Mouse (Mus musculus) intestine, embryonic 15.5 days (tissue): ENCODE data around the gene Naga. TPM values are rescaled to one million over a fixed set of nuclear protein-coding genes. Genes with fewer than 3 reads are reported as not detected.
A peak's percentile ranks its signal among the peaks of the same experiment; 100 is the strongest.

Source experiments
- ATAC-seq: fragments of 200-750 bp; cut with Nextera tagmentation; 2 replicates; pipeline ENCODE4 v1.8.0; 2017; ENCODE audit warnings: moderate TSS enrichment, moderate library complexity
- H3K27ac ChIP-seq: fragments of 300-500 bp; sonication (generic); 2 replicates; pipeline ENCODE4 v1.5.1; 2015; ENCODE audit warnings: mild to moderate bottlenecking, inconsistent platforms
- H3K27me3 ChIP-seq: fragments of 300-500 bp; sonication (generic); replicated peaks from 2 replicates; pipeline ENCODE4 v1.6.1; 2015; ENCODE audit warnings: inconsistent platforms
- H3K36me3 ChIP-seq: fragments of 300-500 bp; sonication (generic); 2 replicates; pipeline ENCODE4 v1.6.1; 2015; ENCODE audit warnings: inconsistent platforms
- H3K4me1 ChIP-seq: fragments of 300-500 bp; sonication (generic); replicated peaks from 2 replicates; pipeline ENCODE4 v1.6.1; 2015; ENCODE audit warnings: inconsistent platforms
- H3K4me2 ChIP-seq: fragments of 300-500 bp; sonication (generic); replicated peaks from 2 replicates; pipeline ENCODE4 v1.6.1; 2015; ENCODE audit warnings: mild to moderate bottlenecking, inconsistent platforms
- H3K4me3 ChIP-seq: fragments of 300-500 bp; sonication (generic); replicated peaks from 2 replicates; pipeline ENCODE4 v1.5.1; 2015; ENCODE audit warnings: inconsistent platforms
- H3K9ac ChIP-seq: fragments of 300-500 bp; sonication (generic); 2 replicates; pipeline ENCODE4 v1.6.1; 2015; ENCODE audit warnings: inconsistent platforms
- H3K9me3 ChIP-seq: fragments of 300-500 bp; sonication (generic); 2 replicates; pipeline ENCODE4 v1.6.1; 2016; ENCODE audit warnings: inconsistent platforms
- WGBS: fragments of 180-500 bp; shearing (Covaris S2); methylation state at CpG from one replicate; pipeline ENCODE4 v1.1.7; 2015; 5-methylcytosine and 5-hydroxymethylcytosine counted together
- polyA plus RNA-seq: library from polyadenylated mRNA; unstranded; fragments of >200 nt; fragmentation: Nextera tagmentation; extraction: Ambion mirVana; gene quantifications from 2 replicates; pipeline ENCODE4 v1.2.1, GENCODE M21; 2015

Naga gene
- polyA plus RNA-seq = 144 and 176 TPM in 2 replicates

DNA sequence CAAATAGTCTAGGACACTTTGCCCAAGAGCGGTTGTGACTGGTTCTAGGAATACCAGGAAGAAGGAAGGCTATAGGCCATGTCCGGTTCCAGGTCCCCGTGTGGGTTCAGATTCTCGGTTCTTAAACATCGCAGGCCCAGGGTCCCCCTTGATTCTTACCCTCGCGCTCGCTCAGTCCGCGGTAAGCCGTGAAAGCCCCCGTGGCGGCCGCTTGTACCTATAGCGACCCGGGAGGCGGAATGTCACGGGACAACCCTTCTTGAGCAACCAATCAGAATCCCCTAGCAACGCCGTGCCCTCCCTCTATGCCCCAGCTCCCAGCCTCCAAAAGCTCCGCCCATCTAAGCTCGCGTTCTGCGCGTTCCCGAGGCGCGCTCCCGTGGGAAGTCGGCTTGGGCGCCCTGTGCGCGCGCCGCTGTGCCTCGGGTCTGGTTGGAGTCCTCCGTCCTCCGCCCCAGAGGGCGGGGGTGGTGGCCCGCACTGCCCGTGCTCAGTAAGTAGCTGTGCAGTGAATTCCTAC lies at the start of gene Naga, which contains the start of the genes Pheta2 and Smdt1:
Gene Naga, minus strand, starts transcription at position 333 of the 520 bp plus-strand sequence.
Gene Pheta2, plus strand, starts transcription at position 350 of the 520 bp plus-strand sequence.
Gene Smdt1, plus strand, starts transcription at position 367 of the 520 bp plus-strand sequence.
- no peaks in the 10 kb centered on the region for H3K9me3 ChIP-seq
- H3K4me3 ChIP-seq = peak within 1 kb of the TSS; percentile 58
- peaks cover 18% of the 10 kb centered on the region for H3K36me3 ChIP-seq
- H3K27me3 ChIP-seq = no peaks in the 10 kb centered on the region
- peak within 1 kb of the TSS; percentile 73 for H3K4me2 ChIP-seq
- peak within 1 kb of the TSS; percentile 70 for H3K9ac ChIP-seq
- H3K4me1 ChIP-seq = peaks cover 37% of the 10 kb centered on the region
- peak within 1 kb of the TSS; percentile 75 for H3K27ac ChIP-seq
- ATAC-seq = peak; percentile 90
- WGBS = under 1% methylated on average over 41 of the region's 41 CpGs

DNA sequence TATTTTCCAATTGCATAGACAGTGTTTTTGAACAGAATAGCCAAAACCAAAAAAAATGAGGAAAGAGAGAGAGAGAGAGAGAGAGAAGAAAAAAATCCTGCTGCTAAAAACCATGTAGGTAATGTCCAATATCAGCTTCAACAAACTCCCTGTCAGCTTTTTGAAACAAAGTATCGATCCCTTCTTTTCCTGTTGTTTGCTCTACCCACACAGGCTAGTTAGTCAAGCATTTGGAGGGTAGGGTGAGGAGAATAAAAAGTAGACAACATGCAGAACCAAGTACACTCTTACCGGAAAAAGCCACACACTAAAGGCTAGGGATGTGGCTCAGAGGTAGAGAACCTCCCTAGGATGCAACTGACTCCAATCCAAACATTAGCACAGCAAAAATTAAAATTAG lies 47.0 kb upstream of the Naga start:
- H3K27ac ChIP-seq = no peak overlapping the region
- no peaks in the 10 kb centered on the region for H3K9me3 ChIP-seq
- H3K4me3 ChIP-seq = no peak overlapping the region
- H3K36me3 ChIP-seq = no peaks in the 10 kb centered on the region
- ATAC-seq = no peak
- H3K27me3 ChIP-seq = no peaks in the 10 kb centered on the region
- no peak overlapping the region for H3K4me2 ChIP-seq
- WGBS = 87% methylated on average over 2 of the region's 2 CpGs
- no peaks in the 10 kb centered on the region for H3K4me1 ChIP-seq
- H3K9ac ChIP-seq = no peak overlapping the region

DNA sequence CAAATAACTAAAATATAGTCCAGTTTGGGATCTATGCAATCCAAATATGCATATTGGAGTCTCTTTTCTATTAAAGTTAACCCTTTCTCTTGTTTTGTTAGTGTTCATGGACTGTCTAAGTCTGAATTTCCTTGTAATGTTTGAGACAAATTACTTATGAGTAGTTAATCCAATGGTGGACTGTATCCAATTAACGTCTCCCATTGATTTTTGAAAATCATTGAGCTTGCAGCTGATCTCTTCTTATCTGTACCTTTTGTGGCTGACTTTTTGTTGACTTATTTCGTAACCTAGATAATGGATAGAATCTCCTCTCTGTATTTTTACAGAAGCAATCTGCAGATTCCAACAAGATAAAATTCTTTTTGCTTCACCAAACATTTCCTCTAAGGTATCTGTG lies 43.7 kb upstream of the Naga start:
- no peak overlapping the region for H3K27ac ChIP-seq
- H3K9ac ChIP-seq = no peak overlapping the region
- no peaks in the 10 kb centered on the region for H3K27me3 ChIP-seq
- no peaks in the 10 kb centered on the region for H3K9me3 ChIP-seq
- H3K36me3 ChIP-seq = no peaks in the 10 kb centered on the region
- H3K4me1 ChIP-seq = peaks cover 16% of the 10 kb centered on the region
- no peak overlapping the region for H3K4me2 ChIP-seq
- H3K4me3 ChIP-seq = no peak overlapping the region
- no peak for ATAC-seq
- 86% methylated on average over 2 of the region's 2 CpGs for WGBS

DNA sequence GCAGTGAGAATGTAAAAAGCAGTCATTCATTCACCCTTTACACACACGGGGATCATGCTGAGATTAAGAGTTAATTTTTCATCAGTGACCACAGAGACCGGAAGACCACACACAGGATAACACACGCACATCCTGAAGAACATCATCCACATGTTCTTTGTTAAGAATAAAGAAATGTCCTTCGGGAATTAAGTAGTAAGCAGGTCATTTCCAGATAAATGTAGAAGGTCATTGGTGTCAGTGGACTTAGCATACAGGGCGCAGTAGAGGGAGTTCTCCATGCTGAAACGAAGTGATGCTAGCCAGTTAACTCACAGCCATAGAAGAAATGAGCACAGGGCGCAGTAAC lies 42.0 kb upstream of the Naga start:
- H3K27me3 ChIP-seq = no peaks in the 10 kb centered on the region
- H3K9ac ChIP-seq = peak overlapping the region; percentile 33; the same call in 1 of the 2 replicates
- H3K27ac ChIP-seq = peak overlapping the region; percentile 32; the same call in 1 of the 2 replicates
- no peaks in the 10 kb centered on the region for H3K9me3 ChIP-seq
- H3K4me3 ChIP-seq = peak overlapping the region; percentile 45
- no peak for ATAC-seq
- WGBS = 30% methylated on average over 7 of the region's 7 CpGs
- H3K4me2 ChIP-seq = peak overlapping the region; percentile 86
- H3K4me1 ChIP-seq = peaks cover 18% of the 10 kb centered on the region
- no peaks in the 10 kb centered on the region for H3K36me3 ChIP-seq

DNA sequence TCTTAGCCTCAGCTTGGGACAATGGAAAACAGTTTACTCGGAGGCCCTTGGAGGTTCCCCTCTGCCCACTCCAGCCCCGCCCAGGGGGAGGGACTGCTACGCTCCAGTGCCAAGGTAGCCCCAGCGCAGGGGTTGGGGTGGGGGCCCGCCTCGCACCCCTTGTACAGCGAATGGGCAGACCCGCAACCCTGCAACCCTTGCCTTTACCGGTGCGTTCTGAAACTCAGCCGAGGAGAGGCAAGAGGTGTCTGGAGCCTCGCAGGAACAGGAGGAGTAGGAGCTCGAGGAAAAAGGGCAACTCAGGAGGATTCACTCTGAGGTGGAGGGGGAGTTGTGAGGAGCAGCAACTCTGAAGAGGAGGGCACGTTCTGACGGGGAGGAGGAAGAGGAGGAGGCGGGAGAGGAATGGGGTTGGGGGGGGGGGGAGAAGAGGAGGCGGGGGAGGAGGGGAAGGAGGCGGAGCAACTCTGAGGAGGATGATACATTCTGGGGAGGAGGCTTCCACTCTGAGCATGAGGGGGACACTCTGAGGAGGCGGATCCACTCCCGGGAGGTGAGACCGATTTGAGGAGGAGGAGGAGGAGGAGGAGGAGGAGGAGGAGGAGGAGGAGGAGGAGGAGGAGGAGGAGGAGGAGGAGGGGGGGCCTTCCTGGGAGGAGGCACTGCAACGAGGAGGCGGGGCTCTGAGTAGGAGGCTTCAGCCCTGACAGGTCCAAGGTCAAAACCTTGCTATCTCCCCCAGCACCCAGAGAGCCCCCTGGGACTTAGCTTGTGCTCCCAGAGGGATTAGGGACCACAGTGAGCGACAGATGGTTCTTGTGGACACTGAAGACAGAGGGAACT lies 41.4 kb upstream of the Naga start, which contains the start of gene Cyp2d22:
Gene Cyp2d22, minus strand, starts transcription at position 390 of the 843 bp plus-strand sequence.
- H3K27ac ChIP-seq = peak within 1 kb of the TSS; percentile 86
- peak within 1 kb of the TSS; percentile 52 for H3K9ac ChIP-seq
- H3K36me3 ChIP-seq = no peaks in the 10 kb centered on the region
- no peaks in the 10 kb centered on the region for H3K27me3 ChIP-seq
- ATAC-seq = peak; percentile 84
- 2% methylated on average over 18 of the region's 24 CpGs for WGBS
- H3K4me1 ChIP-seq = peaks cover 18% of the 10 kb centered on the region
- H3K4me2 ChIP-seq = peak within 1 kb of the TSS; percentile 86
- H3K9me3 ChIP-seq = no peaks in the 10 kb centered on the region
- H3K4me3 ChIP-seq = peak within 1 kb of the TSS; percentile 45

DNA sequence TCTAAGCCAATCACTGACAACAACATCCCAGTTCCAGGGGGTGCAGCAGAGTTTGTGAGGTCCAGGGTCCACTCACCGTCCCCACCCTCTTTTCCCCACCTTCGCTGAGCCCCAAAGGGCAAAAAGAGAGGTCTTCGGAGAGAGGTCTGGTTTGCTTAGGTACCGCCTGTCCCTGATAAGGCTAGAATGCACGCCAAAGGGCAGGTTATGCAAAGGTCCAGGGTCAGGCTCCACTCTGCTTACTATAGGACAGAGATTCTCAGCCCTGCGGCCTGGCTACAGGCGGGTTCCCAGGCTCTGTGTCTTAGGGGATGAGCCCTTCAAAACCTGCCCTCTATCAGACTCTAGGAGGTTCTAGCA lies 40.8 kb upstream of the Naga start:
- H3K4me2 ChIP-seq = peak overlapping the region; percentile 86
- H3K27ac ChIP-seq = peak overlapping the region; percentile 86
- H3K9me3 ChIP-seq = no peaks in the 10 kb centered on the region
- H3K4me1 ChIP-seq = peaks cover 18% of the 10 kb centered on the region
- H3K9ac ChIP-seq = peak overlapping the region; percentile 52
- ATAC-seq = peak; percentile 80
- H3K4me3 ChIP-seq = peak overlapping the region; percentile 45
- no peaks in the 10 kb centered on the region for H3K36me3 ChIP-seq
- 14% methylated on average over 7 of the region's 7 CpGs for WGBS
- H3K27me3 ChIP-seq = no peaks in the 10 kb centered on the region

DNA sequence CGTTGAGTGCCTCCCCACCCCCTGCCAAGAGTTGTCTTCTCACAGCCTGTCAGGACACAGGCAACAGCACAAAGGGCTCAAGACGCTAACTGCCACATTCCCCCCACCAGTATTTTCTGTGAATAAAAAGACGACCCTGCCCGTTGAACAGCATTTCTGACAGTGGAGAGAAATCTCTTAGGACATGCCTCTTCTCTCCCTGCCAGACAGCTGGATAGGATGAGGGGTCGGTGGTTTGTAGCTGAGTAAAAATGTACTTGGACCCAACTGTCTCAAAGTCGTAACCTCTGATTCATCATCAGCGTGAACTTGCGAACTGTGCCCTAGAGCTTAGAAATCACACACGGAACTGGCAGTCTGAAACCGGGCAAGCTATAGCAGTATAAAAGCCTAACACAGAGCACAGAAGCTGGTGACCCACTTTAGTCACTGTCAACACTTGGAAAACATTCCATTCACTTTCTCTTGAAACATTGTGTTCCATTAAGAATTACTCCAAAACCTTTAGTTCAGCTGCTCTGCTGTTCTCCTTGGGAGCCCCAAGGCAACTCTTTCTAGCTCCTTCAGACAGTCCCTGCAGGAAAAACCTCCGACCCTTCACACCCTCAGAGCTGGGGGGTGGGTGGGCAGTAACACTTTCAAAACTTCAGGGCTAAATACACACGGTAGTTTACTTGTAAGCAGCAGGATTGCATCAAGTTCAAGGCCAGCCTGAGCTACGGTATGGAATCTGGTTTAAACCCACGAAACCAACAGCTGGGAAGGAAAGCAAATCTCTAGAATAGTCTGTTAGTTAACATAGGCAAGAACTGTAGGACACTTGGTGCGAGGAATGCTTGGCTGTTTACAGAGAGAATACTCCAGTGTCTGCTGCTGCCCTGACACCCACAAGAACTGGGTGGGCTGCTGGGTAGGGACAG lies 39.8 kb upstream of the Naga start:
- Histone ChIP-seq H3K9ac (0 out of 2 replicates have a peak overlapping the region, but pooled peaks have one; percentile 4), H3K36me3 (0 out of 2 replicates have a peak, but pooled peaks cover 3% of the 10 kb centered on the region), H3K27ac (peak overlapping the region; percentile 69), H3K4me3 (0 out of 2 replicates have a peak overlapping the region, but pooled peaks have one; percentile 1), H3K27me3 (no peaks in the 10 kb centered on the region), H3K9me3 (no peaks in the 10 kb centered on the region), H3K4me2 (peak overlapping the region; percentile 86), H3K4me1 (peaks cover 18% of the 10 kb centered on the region)
- ATAC-seq = no peak
- 35% methylated on average over 15 of the region's 15 CpGs for WGBS

DNA sequence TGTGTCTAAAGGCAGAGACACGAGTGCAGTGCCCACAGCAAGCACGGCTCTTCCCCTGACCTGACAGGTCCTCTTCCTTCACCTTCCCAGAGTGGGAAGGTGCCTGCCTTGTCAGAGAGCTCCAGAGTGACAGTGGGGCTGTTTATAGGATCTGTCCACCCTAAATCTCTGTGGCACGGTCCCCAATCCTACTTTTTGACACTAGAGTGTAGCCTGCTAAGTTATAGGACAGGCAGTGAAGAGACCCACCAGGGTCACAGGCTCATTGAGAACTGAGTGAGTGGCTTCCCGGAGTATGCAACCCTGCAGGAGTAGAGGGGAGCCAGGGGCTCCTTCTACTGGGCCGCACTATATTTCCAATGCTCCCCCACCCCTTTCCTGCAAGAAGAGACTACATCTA lies 39.0 kb upstream of the Naga start:
- Histone ChIP-seq H3K4me2 (0 out of 2 replicates have a peak overlapping the region, but pooled peaks have one; percentile 86), H3K36me3 (0 out of 2 replicates have a peak, but pooled peaks cover 3% of the 10 kb centered on the region), H3K9me3 (no peaks in the 10 kb centered on the region), H3K4me3 (no peak overlapping the region), H3K27ac (0 out of 2 replicates have a peak overlapping the region, but pooled peaks have one; percentile 36), H3K9ac (no peak overlapping the region), H3K4me1 (peaks cover 18% of the 10 kb centered on the region), H3K27me3 (no peaks in the 10 kb centered on the region)
- 68% methylated on average over 5 of the region's 5 CpGs for WGBS
- ATAC-seq = no peak

DNA sequence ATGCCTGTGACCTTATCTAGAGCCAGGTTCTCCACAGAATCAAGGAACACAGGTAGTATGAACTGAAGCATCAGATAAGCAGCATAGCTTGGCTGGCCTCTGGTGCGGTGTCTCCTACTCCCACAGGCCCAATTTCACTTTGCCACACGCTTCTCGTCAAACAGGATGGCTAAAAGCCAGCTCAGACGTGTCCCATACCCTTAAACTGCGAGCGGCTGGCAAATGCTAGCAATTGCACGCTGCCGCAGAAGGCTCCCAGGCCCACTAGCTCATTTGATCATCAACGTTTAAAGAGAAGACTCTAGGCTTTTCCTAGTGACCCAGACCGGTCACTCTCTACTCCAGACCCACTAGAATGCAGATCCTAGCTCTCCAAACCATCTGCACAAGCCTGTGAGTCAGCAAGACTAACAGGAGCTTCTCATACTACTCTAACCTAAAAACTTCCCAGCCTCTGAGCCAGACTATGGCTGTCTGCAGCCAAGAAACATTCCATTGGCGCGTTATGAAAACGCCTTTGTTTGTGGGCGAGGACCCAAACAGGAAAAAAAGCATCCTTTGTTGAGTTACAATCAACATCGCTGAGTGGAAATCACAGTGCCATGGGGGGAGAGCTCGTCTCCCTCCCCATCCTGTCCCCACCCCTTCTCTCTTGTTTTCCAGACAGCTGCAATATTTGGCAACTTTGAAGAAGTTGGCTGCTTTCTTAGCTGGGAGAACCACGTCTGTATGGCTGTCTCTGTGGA lies 37.8 kb upstream of the Naga start:
- 0 out of 2 replicates have a peak, but pooled peaks cover 3% of the 10 kb centered on the region for H3K36me3 ChIP-seq
- H3K4me3 ChIP-seq = no peak overlapping the region
- H3K4me2 ChIP-seq = no peak overlapping the region
- H3K9ac ChIP-seq = no peak overlapping the region
- no peak overlapping the region for H3K27ac ChIP-seq
- H3K27me3 ChIP-seq = no peaks in the 10 kb centered on the region
- H3K9me3 ChIP-seq = no peaks in the 10 kb centered on the region
- peaks cover 18% of the 10 kb centered on the region for H3K4me1 ChIP-seq
- ATAC-seq = no peak
- 63% methylated on average over 17 of the region's 17 CpGs for WGBS

DNA sequence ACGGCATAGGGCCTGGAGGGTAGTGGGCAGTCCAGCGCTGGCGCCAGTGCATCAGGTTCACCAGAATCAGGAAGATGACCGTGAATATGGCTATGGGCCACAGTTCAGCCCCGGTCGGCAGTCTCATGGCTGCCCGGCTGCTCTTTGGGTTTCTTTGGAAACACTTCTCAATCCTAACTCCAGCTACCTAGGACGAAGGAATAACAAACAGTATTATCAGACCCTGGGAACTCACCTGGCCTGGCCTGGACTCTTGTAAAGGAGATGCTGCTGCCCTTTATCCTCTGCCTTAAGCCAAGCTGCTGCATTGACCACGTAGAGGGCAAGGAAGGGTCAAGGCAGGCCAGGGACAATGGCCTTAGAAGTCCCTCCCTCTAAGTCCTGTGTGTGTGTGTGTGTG lies 37.1 kb upstream of the Naga start:
- Histone ChIP-seq H3K4me3 (no peak overlapping the region), H3K4me2 (no peak overlapping the region), H3K9me3 (no peaks in the 10 kb centered on the region), H3K27ac (no peak overlapping the region), H3K4me1 (peaks cover 18% of the 10 kb centered on the region), H3K9ac (no peak overlapping the region), H3K36me3 (0 out of 2 replicates have a peak, but pooled peaks cover 3% of the 10 kb centered on the region), H3K27me3 (no peaks in the 10 kb centered on the region)
- ATAC-seq = no peak
- WGBS = 85% methylated on average over 9 of the region's 9 CpGs

DNA sequence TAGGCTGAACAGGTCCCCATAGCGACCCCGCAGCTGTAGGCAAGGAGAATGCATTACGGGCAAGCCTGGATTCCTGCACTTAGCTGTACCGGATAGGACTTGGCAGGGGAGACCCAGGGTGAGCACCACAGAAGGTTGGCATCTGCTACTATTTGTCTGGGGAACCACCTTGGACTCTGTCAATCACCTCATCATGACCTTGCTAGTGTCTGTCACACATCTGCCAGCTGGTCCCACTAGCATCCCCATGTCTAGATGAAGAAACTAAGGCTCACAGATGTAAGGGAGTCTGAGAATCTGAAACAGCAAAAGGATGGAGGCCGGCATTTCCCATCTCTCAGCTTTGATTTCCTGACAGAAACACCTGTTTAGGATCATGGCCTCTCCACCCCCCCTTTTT lies 35.7 kb upstream of the Naga start:
- no peak for ATAC-seq

More for the DNA sequence above, 35.7 kb upstream of the Naga start:
- WGBS = 88% methylated on average over 5 of the region's 5 CpGs
- H3K4me3 ChIP-seq = no peak overlapping the region
- H3K27ac ChIP-seq = no peak overlapping the region
- H3K27me3 ChIP-seq = no peaks in the 10 kb centered on the region
- H3K36me3 ChIP-seq = 0 out of 2 replicates have a peak, but pooled peaks cover 3% of the 10 kb centered on the region
- no peak overlapping the region for H3K9ac ChIP-seq
- peaks cover 13% of the 10 kb centered on the region for H3K4me1 ChIP-seq
- H3K4me2 ChIP-seq = no peak overlapping the region
- H3K9me3 ChIP-seq = no peaks in the 10 kb centered on the region
